Mouse (Mus musculus) spleen, postnatal 10 days (tissue): ENCODE results near the gene Ncam2.

ENCODE experiments used
- DNase-seq, 2 experiments: peaks; one replicate each; pipeline ENCODE4 v3.0.0; 2021 to 2022; ENCODE audit warnings: low spot score in 2 of 2

The Ncam2 gene

DNA sequence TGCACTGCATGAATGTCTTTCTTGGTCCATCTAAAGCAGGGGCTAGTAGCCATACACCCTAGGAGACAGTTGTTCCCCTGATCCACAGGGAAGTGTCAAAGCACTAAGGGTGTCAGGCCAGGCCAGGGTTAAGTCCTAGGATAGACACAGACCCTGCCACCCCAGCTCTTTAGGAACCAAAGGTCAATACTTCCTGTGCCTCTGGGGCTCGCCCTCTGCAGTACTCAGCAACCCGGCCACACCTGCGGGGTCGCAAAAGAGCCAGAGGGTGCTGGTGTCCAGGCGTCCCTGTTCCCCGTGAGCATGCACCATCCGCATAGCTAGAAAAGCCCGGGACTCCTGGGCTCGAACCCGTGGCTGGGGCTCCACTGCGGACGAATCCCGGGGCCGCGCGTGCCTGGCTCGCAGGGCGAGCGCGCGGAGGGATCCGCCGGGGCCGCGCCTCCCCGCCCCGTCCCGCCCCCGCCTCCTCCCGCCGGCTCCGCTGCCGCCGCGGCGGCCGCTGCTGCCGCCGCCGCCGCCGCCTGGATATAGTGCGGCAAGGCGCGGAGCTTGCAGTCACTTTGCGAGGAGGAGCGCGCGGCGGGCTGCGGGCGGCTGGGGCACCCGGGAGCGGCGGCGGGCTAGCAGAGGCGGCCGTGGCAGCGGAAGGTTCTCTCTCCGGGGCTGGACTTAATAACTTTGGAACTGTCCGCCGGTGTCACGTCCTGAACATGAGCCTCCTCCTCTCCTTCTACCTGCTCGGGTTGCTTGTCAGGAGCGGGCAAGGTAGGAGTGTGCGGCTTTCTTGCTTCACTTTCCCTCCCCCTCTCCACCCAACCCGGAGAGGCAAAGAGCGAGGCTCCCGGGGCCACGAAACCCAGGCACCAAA is at the start of gene Ncam2:
Gene Ncam2, plus strand, starts transcription at position 497 of the 871 bp plus-strand sequence.
- DNase-seq = peak in 1 of 2 experiments; percentile 21

DNA sequence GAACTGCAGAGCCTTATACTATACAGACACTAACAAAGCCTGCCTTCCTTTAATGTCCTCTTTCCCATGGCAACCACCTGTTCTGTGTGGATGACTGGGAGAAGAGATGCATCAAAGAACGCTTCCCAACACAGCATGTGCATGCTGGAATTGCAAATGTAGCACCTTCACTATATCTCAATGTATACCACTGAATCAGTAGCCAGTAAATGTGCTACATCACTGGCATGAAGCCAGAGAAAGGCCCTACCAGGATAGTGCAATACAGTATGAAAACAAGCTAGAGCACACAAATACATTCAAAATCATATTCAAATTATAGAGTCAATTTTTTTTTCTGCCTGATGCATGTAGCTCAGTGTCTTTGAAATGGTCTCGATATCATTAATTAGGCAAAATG is 29.7 kb upstream of the Ncam2 start:
- no peak for DNase-seq

DNA sequence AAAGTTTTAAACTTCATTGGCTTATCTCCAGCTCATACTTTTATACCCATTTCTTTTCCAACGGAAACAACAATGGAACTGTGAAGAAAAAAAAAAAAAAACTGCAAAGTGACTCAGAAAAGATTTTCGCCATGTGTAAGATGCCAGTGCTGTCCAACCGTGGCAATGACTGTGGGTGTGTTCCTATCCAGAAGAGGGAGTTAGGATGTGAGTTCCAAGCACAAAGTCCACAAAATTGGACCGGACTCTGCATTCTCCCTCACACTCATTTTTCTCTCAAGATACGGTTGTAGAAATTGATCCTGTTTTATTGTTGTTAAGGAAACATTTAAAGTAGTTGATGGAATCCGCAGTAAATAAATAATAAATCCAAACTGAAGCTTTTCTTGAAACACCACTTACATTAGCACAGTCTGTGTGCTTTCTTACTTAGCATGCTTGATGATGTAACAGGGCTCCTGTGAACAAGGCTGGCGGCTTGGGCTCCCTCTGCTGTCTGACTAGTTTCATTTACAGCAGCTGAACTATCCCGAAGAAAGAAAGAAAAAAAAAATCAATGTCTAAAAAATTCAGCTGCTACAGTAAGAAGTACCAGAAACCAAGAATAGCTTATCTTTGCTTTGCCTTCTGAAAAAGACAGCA is 25.1 kb upstream of the Ncam2 start:
- no peak for DNase-seq

DNA sequence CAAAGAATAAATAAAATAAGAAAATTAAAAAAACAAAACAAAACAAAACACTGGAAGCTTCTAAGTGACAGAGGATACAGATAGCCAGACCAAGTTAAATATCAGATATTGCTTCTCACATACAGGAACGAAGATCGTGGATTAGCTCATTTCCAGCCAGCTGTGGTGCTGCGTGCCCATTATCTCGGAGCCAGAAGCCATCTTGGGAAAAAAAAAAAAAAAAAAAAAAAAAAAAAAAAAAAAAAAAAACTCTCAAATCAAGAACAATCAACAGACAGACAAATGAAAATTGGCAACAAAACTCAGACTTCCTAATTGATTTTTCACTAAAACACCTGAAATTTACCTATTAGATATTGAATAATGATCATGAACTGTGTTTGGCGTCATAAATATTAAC is 20.7 kb upstream of the Ncam2 start:
- no peak for DNase-seq

DNA sequence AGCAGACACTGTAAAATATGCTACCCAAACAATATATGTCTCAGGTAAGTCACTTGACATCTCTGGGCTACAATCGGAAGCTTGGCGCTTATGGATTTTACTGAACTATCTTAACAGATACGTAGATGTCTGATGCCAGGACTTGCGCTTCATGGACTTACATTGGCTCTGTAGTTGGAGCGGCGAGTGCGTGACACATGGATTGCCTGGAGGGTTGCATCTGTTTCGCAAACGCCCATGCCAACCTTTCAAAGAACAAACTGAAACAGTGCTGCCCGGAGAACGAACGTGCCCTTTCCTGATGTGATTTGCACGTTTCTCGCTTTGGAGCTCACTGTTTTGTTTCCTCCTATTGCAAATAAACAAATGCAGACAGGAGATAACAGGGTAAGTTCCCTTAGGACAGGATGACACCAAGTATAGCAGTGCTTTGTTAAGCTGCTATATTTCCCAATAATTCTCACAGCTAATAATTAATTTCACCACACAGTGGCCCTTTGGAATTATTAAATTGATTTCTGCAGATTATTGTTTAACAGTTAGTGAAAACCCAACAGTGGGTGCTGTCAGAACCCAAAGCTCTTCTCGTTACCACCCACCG is 12.8 kb upstream of the Ncam2 start:
- DNase-seq = no peak

DNA sequence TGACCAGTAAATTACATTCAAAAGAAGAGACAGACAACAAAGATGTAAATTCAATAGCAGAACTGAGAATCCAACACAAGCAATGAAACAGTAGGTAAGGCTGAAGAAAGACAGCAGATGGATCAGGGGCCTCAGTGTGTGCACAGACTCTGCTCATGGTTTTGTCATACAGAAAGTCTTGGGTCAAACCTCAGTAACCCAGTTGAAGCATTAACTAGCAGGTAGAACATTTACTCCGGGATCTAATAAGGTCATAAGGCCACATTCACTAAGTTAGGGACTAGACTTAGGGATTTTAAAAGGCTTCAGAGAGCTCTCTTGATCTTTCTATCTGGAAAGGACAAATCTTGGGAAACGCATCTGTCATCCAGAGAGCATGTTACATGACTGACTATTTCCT is 8.9 kb upstream of the Ncam2 start:
- DNase-seq = no peak

DNA sequence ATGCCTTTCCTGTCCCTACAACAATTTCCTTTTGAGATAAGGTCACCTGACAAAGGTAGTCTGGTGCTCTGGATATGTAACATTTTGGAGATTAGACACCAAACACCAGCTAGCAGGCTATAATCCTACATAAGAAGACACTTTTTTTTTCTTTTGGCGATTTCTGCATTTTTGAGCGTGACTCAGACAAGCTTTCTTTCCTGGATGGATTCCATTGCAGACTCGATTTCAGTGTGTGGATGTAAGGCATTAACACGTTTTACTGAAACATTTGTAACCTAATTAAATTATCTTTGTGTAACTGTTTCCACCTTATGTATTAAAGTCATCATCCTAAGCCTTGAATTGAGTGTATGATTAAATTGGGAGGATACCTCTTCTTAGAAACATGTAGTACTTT is 7.9 kb upstream of the Ncam2 start:
- DNase-seq = no peak

DNA sequence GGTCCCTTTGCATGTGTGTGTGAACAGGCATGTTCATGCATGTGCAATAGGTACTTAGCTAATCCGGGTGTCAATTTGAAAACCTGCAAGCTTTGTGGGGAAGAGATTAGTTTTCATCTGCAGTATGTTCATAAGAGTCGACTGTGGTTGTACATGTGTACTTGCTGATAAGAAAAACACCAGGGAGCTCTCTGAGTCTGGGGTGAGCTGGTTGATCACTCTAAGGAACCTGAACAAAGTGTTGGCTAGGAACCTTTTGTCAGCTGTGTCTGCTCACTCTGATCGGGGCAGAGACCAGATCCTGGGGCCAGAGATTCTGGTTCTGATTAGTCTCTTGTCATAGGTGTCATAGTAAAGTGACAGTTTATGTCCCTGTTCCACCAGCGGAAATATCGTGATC is 1.0 kb upstream of the Ncam2 start:
- no peak for DNase-seq

DNA sequence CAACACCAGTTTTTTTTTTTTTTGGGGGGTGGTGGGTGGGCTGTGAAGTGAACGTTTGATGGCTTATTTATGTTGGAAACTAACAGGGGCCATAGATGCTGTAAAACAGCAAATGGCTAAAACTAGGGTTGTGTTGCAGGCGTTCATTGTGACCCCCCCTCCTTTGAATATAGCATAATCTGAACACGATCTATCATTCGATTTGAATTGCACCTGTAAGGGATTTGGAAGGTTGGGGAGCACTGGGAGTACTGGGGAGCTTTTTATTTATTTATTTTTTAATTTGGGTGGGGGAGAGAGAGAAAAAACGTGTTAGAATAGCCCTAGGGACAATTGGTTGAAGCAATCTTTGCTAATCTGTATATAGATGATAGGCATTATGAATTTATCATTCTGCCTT is 974 bp downstream of the Ncam2 start:
- no peak for DNase-seq

DNA sequence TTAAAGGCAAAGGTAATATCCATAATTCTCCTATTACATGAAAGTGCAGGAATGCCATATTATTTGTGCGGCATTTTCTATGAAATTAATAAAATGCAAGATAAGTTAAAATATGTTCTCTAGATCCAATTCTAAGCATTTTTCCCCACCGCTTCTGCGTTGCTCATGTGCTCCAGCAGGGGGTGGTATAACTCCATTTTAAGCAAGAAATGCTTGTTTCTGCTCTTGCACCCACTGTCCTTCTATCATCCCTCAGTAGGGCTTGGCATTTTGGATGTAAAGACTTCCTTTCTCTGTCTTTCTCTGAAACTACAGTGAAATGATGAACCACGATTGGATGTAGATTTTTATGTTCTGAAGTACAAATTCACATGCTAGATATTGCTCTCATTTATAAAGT is 1.5 kb downstream of the Ncam2 start:
- DNase-seq = no peak

DNA sequence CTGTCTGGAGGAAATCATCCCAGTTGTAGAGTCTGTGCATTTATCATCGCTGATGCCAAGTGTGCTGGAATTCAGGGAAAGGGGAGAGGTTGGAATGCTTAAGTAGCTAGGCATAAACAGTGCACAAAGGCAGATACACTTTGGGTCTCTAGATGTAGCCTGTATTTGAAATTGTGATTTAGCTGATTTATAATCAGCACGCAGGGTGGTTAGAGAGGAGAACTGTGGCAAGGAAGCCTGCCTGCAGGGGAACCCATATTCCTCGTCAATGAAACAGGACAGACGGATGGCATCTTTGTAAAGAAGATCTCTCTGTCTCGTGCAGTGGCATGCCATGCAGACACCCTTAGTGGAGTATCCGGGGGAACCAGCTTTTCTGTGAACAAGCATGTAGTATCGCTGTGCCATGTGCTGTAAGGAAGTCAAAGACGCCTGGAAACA is 2.2 kb downstream of the Ncam2 start:
- DNase-seq = no peak

DNA sequence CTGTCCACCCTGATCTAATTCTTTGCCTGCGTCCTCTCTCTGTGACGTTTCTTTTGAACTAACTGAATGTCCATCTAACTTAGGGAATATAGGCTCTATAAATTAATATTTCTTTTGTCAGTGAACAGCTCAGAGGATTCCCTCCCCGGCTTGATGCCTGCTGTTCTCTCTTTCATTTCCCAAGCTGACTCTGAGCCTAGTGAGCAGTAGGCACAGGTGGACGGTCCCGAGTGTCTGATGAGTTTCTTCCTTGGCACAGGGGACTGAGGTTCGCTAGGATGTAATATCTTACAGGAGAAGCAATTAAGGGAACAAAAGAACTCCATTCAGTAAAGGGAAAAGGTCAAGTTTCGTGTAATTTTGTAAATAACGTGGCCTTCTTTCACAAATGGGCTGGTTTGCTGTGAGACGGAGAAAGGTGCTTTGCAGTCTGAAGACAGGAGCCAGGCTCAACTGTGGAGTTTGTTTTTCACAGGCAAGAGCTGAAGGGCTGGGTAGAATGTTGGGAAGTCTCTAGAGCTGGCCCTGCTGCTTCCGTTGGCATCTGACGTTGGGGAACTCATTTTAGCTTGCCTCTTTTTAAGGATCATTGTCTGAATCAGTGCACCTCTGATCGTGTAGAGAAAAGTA is 4.0 kb downstream of the Ncam2 start:
- no peak for DNase-seq

DNA sequence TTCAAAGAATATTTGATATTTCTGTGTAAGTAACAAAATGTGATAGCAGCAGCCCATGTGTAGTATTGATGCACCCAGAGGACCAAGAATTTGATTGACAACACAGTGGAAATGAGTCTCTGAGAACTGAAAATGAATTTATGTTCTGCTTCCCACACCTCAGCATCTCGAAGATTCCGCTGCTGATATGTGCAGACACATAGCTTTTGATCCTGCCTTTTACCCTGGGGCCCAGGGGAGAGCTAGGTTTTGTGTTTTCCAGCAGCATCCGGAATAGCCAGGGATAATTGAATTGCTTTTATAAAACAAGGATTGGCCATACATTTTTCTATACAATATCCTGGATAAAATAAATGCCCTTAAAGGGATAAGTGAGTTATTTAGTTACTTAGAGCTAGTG is 20.7 kb downstream of the Ncam2 start:
- no peak for DNase-seq

DNA sequence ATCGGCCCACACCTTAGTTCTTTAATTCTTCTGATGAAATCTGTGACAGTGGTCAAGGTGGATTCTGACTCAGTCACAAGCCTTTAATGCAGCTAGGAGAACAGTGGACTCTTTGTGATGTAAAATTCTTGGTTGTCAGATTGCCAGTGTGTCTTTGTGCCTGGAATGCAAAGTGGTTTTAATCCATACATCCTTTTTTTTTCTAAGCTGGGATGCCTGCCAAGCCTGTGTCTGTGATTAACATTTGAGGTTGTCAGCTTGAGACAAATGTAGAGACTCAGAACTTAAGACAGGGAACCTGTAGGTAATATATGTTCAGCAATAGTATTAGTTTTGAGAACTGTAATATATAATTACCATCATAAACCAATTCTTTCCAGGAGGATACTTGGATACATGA is 23.3 kb downstream of the Ncam2 start:
- DNase-seq = no peak

DNA sequence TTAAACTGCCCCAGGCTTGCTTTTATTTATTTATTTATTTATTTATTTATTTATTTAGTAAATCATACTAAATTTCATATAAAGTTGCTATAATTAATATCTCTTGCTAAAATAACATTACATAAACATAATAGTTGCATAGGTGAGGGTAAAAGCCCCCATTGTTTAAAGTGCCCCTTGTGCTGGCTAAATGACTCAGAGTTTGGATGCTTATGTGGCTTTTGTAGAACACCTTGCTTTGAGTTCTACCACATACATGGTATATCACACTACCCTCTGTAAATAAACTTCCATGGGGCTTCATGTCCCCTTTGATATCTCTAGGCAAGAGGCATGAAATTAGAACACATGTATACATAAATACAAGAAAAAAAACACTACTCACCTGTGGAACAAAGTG is 23.8 kb downstream of the Ncam2 start:
- DNase-seq = no peak

DNA sequence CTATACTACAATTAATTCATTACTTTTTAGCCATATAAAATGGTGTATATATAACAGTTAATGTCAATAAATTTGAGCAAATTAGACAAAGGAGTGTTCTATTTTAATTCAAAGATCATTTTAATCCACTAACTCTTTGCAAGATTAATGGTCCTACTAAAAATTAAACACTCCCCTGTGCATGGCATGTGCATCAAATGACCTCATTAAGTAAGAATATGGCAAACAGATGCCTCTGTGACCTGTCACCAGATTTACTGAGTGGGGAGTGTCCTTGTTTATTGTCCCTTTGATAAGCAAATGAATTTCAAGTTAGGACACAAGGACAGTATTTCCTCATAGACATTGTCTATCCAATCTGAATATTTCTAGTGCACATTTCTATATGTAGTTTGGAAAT is 54.4 kb downstream of the Ncam2 start:
- no peak for DNase-seq

DNA sequence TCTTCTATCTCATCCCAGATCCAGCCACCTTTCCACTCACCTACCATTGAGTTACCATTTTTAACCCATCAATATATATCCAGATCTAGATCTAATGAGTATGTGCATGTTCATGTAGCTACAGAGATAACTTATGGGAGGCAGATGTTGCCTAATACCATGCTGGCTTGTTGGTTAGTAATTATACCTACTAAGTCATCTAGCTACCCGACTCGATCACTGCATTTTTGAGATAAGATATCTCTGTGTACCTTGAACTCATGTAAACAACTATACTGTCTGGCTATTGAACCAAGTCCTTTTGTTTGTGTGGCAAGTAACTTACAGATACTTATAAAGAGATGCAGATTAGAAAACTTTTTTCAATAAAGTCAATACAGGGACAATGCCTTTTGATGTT is 59.9 kb downstream of the Ncam2 start:
- no peak for DNase-seq

DNA sequence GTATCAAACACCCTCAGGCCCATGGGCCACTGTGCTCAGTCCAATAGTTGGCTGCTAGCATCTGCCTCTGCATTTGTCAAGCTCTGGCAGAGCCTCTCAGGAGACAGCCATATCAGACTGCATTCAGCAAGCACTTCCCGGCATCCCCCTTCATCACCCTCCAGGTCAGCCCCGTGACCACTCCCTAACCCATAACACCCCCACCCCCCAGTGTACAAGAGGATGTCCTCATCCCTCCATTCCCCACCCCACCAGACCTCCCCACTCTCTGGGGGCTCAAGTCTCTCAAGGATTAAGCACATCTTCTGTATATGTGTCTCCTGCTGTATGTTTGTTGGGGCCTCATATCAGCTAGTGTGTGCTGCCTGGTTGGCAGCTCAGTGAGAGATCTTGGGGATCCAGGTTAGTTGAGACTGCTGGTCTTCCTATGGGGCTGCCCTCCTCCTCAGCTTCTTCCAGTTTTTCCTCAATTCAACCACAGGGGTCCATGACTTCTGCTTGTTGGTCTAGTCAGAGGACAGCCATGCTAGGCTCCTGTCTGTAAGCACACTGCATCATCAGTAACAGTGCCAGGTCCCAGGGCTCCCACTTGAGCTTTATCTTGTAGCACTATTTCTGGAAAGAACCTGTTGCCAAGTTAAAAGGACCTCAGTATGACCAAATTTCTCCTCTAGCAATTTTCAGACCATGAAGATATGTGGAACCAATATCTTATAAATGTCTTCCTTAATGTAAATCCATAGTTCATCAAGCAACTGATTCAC is 73.3 kb downstream of the Ncam2 start:
- no peak for DNase-seq

DNA sequence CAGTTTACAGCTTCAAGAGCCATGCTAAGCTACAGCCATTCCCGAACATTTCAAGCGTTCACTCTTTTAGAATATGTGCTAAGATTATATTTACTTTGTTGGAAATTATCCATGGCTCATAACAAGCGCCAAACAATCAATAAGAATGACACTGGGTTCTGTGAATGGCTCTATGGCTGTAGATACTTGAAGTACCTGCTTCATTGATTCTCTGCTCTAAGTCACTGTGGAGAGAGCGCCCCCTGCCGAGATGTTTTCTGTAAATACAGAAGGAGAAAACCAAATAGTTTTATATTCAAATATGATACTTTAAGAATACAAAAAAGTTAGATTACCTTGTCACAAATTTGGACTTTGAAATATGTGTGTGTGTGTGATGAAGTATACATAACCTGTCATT is 83.7 kb downstream of the Ncam2 start:
- peak in 1 of 2 experiments; percentile 17 for DNase-seq

DNA sequence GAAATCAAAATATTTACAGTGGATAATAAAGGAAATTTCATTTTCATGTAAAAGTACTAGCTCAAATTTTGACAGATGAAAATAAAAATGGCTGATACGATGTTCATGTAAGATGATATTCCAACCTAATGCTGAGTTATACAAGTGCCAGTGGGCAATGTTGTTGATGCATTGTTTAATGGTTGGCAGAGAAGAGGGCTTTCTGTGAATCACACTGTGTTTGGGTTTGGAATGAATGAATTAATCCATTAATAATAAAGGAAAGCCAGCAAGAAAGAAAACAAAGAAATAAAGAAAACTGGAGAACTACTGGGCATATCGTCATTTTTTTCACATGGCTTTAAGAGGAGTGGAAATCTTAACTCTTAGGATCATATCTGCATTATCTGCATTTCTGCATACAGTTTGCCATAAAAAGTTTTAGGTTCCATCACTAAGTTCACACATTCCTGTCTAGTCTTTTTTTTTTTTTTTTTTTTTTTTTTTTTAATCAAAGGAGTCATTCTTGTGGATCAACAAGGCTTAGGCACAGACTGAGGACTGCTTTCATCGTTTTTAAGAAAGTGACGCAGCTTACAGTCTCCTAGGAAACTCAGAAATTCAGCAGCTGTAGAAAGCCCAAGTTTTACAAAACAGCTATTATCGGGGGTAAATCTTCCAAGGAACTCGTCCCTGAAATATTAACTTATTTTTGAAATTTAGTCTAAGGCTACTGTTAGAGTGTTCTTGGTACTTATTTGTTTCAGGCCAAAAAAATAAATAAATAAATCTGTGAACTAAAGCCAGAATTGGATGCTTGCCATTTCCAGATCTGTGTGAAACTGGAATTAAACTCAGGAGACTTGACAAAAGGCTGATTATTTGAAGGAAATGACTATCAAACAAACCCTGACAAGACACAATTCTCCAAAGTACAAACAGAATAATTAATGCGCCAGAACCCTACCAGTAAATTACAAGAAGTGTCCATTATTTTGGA is 84.7 kb downstream of the Ncam2 start:
- DNase-seq = no peak

DNA sequence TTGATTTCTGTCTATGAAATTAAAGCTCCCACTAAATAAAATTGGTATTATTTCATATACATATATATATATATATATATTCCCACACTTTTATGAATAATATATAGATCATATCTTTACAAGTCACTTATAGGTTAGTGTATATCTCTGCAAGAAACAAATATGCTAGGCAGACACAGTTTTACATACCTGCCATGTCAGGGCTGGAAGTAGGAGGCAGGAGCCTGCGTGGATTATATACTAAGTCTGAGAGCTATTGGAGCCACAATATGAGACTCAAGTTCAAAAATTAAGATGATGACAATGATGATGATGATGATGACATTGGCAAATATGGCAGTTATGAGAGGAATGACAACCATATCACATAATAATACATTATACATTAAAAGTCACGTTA is 85.4 kb downstream of the Ncam2 start:
- DNase-seq = no peak
